Mouse (Mus musculus): ENCODE measurements around the gene Hsd11b2.

- TF ChIP-seq CTCF (IDR thresholded peaks at IDR 0.05; ENCODE audit: borderline replicate concordance, insufficient read depth, low read depth, low read length) (no peak), POLR2A (IDR thresholded peaks at IDR 0.05; ENCODE audit: borderline replicate concordance, insufficient read depth, low read length) (no peak)
Observed at GRCm38 (mm10) chr8:105475742-105476141, 42.8 kb upstream of the Hsd11b2 start.

Measured in cerebellum, adult 2 months (tissue).